Mouse (Mus musculus) stomach, postnatal 0 days (tissue): ENCODE results near the gene Dyrk3.

Source experiments
- CTCF ChIP-seq: IDR thresholded peaks from 2 replicates; pipeline ENCODE4 v1.5.1; 2016; ENCODE audit warnings: antibody characterized with exemption, low read depth, mild to moderate bottlenecking, moderate library complexity
- EP300 ChIP-seq: optimal IDR thresholded peaks from 2 replicates; pipeline ENCODE3; 2016; ENCODE audit warnings: antibody characterized with exemption

GRCm38 (mm10) chr1:131134231-131134630, 3.9 kb downstream of the Dyrk3 start:
- TF ChIP-seq EP300 (no peak), CTCF (no peak)
